Mouse (Mus musculus) midbrain, embryonic 11.5 days (tissue): Measurements from ENCODE around the gene Atp2c2. TPM values are rescaled to one million over a fixed set of nuclear protein-coding genes. Genes with fewer than 3 reads are reported as not detected.

Experiments
- ATAC-seq: fragments of 200-750 bp; cut with Nextera tagmentation; 2 replicates; pipeline ENCODE4 v1.8.0; 2017; ENCODE audit warnings: moderate TSS enrichment, moderate library complexity; ENCODE audit not compliant: low FRiP score
- DNase-seq: peaks from one replicate; pipeline ENCODE4 v3.0.0; 2015; ENCODE audit warnings: low spot score; ENCODE audit errors: missing footprints
- H3K27ac ChIP-seq: fragments of 300-500 bp; sonication (generic); 2 replicates; pipeline ENCODE4 v1.5.1; 2014; ENCODE audit warnings: low read depth, low read length
- H3K27me3 ChIP-seq: fragments of 300-500 bp; sonication (generic); 2 replicates; pipeline ENCODE4 v1.6.1; 2014; ENCODE audit warnings: mild to moderate bottlenecking, low read length, moderate library complexity, mixed read lengths; ENCODE audit not compliant: control insufficient read depth, insufficient read depth
- H3K36me3 ChIP-seq: fragments of 300-500 bp; sonication (generic); 2 replicates; pipeline ENCODE4 v1.6.1; 2014; ENCODE audit warnings: mild to moderate bottlenecking, low read length, moderate library complexity, mixed read lengths; ENCODE audit not compliant: control insufficient read depth, insufficient read depth
- H3K4me1 ChIP-seq: fragments of 300-500 bp; sonication (generic); 2 replicates; pipeline ENCODE4 v1.6.1; 2014; ENCODE audit warnings: low read length; ENCODE audit not compliant: control insufficient read depth, insufficient read depth
- H3K4me2 ChIP-seq: fragments of 300-500 bp; sonication (generic); 2 replicates; pipeline ENCODE4 v1.6.1; 2014; ENCODE audit warnings: mild to moderate bottlenecking, moderate library complexity
- H3K4me3 ChIP-seq: fragments of 300-500 bp; sonication (generic); 2 replicates; pipeline ENCODE4 v1.5.1; 2014; ENCODE audit warnings: low read depth, low read length
- H3K9ac ChIP-seq: fragments of 300-500 bp; sonication (generic); 2 replicates; pipeline ENCODE4 v1.6.1; 2014; ENCODE audit warnings: low read length
- H3K9me3 ChIP-seq: fragments of 300-500 bp; sonication (generic); 2 replicates; pipeline ENCODE4 v1.6.1; 2016; ENCODE audit warnings: low read length; ENCODE audit not compliant: control insufficient read depth
- WGBS: fragments of 180-500 bp; shearing (Covaris S2); extraction: QIAGEN DNeasy Blood & Tissue Kit; methylation state at CpG from one replicate; pipeline ENCODE4 v1.1.7; 2014; 5-methylcytosine and 5-hydroxymethylcytosine counted together
- polyA plus RNA-seq: library from polyadenylated mRNA; unstranded; fragments of >200 nt; fragmentation: Nextera tagmentation; extraction: Ambion mirVana; gene quantifications from 2 replicates; pipeline ENCODE4 v1.2.1, GENCODE M21; 2014

Gene Atp2c2
- 0.22 and 0.33 TPM in 2 replicates for polyA plus RNA-seq

DNA sequence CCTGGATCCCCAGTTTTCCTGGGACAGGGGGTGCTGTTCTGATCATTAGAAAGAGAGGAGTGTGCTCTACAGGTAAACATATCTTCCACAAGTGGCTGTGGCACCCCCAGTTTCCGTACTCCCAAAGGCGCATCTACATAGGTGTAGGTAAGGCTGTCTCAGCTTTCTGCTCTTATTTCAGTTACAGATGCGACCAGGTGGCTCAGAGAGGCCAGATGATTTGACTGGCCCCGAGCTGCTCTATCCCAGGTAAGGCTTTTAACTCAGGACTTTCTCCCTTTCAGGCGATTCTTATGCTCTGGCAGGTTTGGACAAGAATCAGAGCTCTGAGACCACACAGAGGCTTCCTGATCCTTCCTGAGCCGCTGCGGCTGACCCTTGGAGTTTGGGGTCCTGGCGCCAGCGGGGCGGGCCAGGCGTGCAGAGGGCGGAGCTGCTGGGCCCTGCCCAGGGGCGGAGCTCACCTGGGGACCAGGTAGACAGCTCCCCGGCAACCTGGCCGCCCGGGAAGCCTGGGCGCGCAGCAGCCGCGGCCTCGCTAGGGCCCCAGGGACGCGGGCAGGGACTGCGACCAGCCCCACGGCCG lies at the start of gene Atp2c2:
TSS of gene Atp2c2 (plus strand) at position 461 of the 586 bp plus-strand sequence.
- peaks cover 26% of the 10 kb centered on the region for H3K27me3 ChIP-seq

DNA sequence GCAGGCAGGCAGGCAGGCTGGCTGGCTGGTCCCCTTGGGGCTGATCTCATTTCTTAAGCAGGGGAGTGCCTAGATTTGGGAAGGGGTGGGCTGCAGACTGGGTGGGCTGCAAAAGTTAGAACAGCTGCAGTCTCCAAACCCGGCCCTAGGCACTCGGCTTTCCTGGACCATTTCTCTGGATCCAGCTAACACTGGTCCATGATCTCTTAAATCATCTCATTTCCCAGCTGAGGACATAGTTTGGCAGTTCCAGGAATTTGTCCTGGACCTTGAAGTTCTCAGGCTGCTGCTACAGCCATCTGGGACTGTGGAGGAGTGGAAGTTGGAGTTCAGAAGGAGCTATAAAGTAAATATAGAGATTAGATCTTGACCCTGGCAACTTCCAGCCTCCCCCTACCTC lies 48.5 kb upstream of the Atp2c2 start:
- Histone ChIP-seq H3K9ac (no peak overlapping the region), H3K36me3 (no peaks in the 10 kb centered on the region), H3K4me1 (no peaks in the 10 kb centered on the region; the same call in 1 of the 2 replicates), H3K4me3 (no peak overlapping the region), H3K9me3 (no peaks in the 10 kb centered on the region), H3K27me3 (no peaks in the 10 kb centered on the region), H3K4me2 (no peak overlapping the region), H3K27ac (no peak overlapping the region)
- WGBS = 54% methylated on average over 2 of the region's 2 CpGs
- ATAC-seq = no peak
- DNase-seq = no peak

More for the DNA sequence above, at the start of gene Atp2c2:
- ATAC-seq (no peak), DNase-seq (no peak)
- Histone ChIP-seq H3K9me3 (no peaks in the 10 kb centered on the region), H3K4me2 (peak within 1 kb of the TSS; percentile 7; the same call in 1 of the 2 replicates), H3K27ac (no peak within 1 kb of the TSS), H3K4me3 (no peak within 1 kb of the TSS), H3K9ac (no peak within 1 kb of the TSS), H3K36me3 (no peaks in the 10 kb centered on the region), H3K4me1 (peaks cover 3% of the 10 kb centered on the region; the same call in 1 of the 2 replicates)
- WGBS = 2% methylated on average over 26 of the region's 26 CpGs

DNA sequence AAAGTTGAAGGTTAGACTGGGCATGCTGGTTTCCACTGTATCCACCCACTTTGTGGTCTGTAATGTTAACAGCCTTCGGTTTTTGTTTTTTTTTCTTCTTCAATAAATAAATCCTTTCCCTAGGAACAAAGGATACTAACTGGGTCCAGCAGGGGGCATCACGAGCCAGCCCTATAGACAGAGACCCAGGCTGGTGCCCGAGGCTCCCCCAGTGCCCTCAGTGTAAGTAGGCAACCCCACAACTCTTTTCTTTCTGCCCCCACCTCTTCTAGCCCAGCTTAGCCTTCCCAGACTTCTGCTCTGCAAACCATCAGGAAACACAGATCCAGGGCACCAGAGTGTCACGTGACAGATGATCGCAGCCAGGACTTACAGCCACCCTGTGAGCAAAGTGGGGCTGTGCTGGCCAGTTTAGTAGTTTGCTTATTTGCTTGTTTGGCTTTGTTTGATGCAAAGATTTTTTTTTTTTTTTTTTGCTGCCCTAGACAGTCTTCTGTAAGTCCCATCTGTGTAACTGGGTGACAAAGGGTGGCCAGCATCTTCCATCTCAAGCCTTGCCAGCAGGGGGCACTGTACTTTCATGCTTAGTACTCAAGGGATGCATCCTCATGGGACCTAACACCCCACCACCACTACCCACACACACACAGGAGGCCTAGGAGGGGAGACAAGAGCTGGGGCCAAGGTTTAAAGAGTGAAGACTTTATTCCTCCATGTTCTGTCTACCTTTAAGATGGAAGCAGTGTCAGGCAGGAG lies 42.9 kb upstream of the Atp2c2 start:
- peaks cover 12% of the 10 kb centered on the region for H3K4me1 ChIP-seq
- no peak overlapping the region for H3K9ac ChIP-seq
- H3K27ac ChIP-seq = no peak overlapping the region
- H3K4me2 ChIP-seq = no peak overlapping the region
- no peak for ATAC-seq
- H3K36me3 ChIP-seq = no peaks in the 10 kb centered on the region
- DNase-seq = no peak
- WGBS = 64% methylated on average over 5 of the region's 5 CpGs
- H3K4me3 ChIP-seq = no peak overlapping the region
- H3K27me3 ChIP-seq = no peaks in the 10 kb centered on the region
- H3K9me3 ChIP-seq = no peaks in the 10 kb centered on the region

DNA sequence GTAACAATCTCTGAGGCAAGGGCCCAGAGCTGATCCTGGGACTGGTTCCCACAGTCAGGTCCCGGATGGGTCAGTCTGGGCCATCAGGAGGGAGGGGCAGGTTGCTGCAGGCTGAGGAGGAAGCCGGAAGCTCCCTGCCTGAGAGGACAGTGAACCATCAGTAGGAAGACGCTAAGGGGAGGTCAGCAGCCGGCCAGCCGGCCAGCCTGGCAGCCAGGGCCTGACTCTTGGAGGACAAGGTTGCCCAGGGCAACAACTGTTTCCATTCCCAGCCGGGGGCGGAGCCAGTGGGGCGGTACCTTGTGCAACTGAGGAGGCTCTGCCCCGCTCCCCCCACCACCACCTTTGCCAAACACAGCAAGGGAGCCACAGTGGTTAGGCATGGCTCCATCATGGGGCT lies 38.7 kb upstream of the Atp2c2 start:
- Histone ChIP-seq H3K27ac (no peak overlapping the region; the same call in 1 of the 2 replicates), H3K4me2 (no peak overlapping the region), H3K27me3 (no peaks in the 10 kb centered on the region; the same call in 1 of the 2 replicates), H3K36me3 (no peaks in the 10 kb centered on the region), H3K9me3 (no peaks in the 10 kb centered on the region), H3K9ac (peak overlapping the region; percentile 44; the same call in 1 of the 2 replicates), H3K4me3 (no peak overlapping the region), H3K4me1 (peaks cover 22% of the 10 kb centered on the region)
- WGBS = 0% methylated on average over 9 of the region's 9 CpGs
- ATAC-seq (peak; percentile 77), DNase-seq (peak; percentile 88)

DNA sequence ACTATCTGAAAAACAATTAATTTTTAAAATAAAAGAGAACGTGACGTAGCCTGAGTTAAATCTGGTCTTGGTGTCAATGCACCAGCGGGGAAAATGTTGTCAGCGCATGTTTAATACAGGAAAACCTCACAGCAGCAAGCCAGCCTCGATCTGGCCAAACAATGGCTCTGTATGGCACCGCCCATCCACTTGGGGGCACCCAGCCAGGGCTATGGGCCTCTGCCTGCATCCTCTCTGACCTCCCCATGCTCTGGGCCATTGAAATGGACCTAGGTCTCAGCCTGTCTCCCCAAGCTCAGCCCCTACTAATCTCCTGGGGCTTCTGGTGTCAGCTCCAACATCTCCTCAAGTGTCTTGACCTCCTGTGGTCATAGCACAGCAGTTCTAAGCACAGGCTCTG lies 37.9 kb upstream of the Atp2c2 start:
- no peaks in the 10 kb centered on the region for H3K9me3 ChIP-seq
- DNase-seq (peak; percentile 71), ATAC-seq (no peak)
- H3K4me3 ChIP-seq = no peak overlapping the region
- no peak overlapping the region for H3K9ac ChIP-seq
- no peaks in the 10 kb centered on the region; the same call in 1 of the 2 replicates for H3K27me3 ChIP-seq
- peaks cover 28% of the 10 kb centered on the region for H3K4me1 ChIP-seq
- 79% methylated on average over 6 of the region's 6 CpGs for WGBS
- no peak overlapping the region for H3K27ac ChIP-seq
- H3K4me2 ChIP-seq = no peak overlapping the region
- H3K36me3 ChIP-seq = no peaks in the 10 kb centered on the region

DNA sequence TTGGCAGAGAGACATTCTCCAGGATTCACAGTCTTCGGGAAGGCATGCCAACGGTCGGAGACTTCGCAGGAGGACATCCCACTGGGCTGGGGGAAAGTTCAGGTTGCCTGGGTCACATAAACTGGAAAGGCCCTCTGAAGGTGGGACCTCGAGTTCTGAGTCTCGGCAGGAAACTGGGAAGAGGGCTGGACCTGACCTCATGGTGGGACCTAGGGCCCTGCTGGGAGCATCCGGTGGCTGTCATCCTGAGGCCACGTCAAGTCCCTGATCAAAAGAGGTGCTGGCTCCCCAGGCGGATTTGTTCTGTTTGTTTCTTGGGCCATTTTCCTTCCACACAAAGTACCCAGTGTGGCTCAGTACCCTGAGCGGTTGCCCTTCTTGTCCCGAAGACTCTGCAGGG lies 36.4 kb upstream of the Atp2c2 start:
- Histone ChIP-seq H3K9me3 (no peaks in the 10 kb centered on the region), H3K27me3 (no peaks in the 10 kb centered on the region; the same call in 1 of the 2 replicates), H3K36me3 (no peaks in the 10 kb centered on the region), H3K4me2 (no peak overlapping the region), H3K4me1 (peaks cover 33% of the 10 kb centered on the region), H3K4me3 (no peak overlapping the region), H3K27ac (no peak overlapping the region), H3K9ac (no peak overlapping the region)
- WGBS = 55% methylated on average over 11 of the region's 11 CpGs
- DNase-seq = peak; percentile 83
- ATAC-seq = no peak

DNA sequence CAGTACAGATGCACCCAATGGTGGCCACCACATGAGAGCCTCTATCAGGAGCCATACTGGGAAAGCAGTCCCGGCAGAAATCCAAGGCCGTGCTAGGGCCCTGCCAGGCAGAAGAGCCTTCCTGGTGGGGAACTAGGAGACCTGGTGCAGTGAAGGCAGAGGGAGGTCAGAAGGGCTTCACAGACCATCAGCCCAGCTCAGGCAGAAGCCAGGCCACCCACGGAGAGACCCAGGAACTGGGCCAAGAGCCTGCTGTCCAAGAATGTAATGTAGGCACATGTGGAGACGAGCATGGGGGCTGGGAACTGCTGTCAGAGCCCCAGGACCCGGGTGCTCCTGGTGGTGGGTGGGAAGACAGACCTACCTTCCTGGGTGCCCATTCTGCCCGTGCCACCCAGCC lies 34.5 kb upstream of the Atp2c2 start:
- H3K36me3 ChIP-seq = no peaks in the 10 kb centered on the region
- peaks cover 34% of the 10 kb centered on the region for H3K4me1 ChIP-seq
- no peak overlapping the region for H3K4me3 ChIP-seq
- H3K27me3 ChIP-seq = no peaks in the 10 kb centered on the region; the same call in 1 of the 2 replicates
- H3K27ac ChIP-seq = no peak overlapping the region
- 69% methylated on average over 6 of the region's 6 CpGs for WGBS
- ATAC-seq = no peak
- H3K9ac ChIP-seq = no peak overlapping the region
- no peak overlapping the region for H3K4me2 ChIP-seq
- no peaks in the 10 kb centered on the region for H3K9me3 ChIP-seq
- no peak for DNase-seq

DNA sequence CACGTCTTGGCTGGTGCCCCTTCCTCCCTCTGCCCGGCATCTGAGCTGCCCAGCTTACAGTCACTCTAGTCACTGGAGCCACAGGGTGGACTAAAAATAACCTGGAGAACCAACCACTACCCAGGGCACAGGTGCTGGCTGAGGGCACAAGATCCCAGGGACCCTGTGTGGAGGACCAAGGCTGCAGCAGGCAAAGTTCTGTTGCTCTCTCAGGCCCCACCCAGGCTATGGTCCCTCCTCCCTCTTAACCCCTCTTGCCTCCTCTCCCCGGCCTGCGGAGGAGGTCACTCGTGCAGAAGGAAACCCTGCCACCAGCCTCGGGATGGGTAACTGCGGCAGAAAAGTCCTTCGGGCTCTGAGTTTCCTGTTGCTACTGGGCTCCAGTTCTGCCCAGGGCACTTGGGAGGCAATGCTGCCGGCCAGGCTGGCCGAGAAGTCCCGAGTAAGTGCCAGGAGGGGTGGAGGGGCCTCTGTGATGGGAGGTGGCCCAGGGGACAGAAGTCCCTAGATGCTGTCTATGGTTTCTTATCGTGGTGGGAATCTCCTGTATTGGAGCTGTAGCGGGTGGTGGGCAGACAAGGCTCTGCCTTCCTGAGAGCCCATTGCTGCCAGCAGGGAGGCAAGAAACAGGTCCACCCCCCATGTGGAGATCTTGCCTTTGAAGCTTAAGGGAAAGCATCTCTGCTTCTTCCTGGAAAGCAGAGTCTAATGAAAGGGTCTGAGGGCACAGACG lies 33.4 kb upstream of the Atp2c2 start, which contains the start of gene Wfdc1:
TSS of gene Wfdc1 (plus strand) at position 147 of the 733 bp plus-strand sequence.
- H3K9me3 ChIP-seq = no peaks in the 10 kb centered on the region

More for the DNA sequence above, 33.4 kb upstream of the Atp2c2 start, which contains the start of gene Wfdc1:
- H3K9ac ChIP-seq = peak within 1 kb of the TSS; percentile 11
- peaks cover 25% of the 10 kb centered on the region for H3K4me1 ChIP-seq
- H3K4me2 ChIP-seq = peak within 1 kb of the TSS; percentile 27; the same call in 1 of the 2 replicates
- ATAC-seq = no peak
- no peak within 1 kb of the TSS for H3K4me3 ChIP-seq
- no peaks in the 10 kb centered on the region; the same call in 1 of the 2 replicates for H3K27me3 ChIP-seq
- no peaks in the 10 kb centered on the region for H3K36me3 ChIP-seq
- no peak for DNase-seq
- no peak within 1 kb of the TSS for H3K27ac ChIP-seq
- 19% methylated on average over 12 of the region's 14 CpGs for WGBS
